Mouse (Mus musculus): ENCODE results near the gene Atp13a5. TPM values are rescaled to one million over a fixed set of nuclear protein-coding genes. Genes with fewer than 3 reads are reported as not detected.

The Atp13a5 gene
- polyA plus RNA-seq, 1 experiment from 2014 or later: 0.35 TPM

- ATAC-seq: no peak
- H3K27ac ChIP-seq: no peak overlapping the region
- no peak overlapping the region for H3K4me2 ChIP-seq (replicated peaks)
- H3K36me3 ChIP-seq: no peaks in the 10 kb centered on the region
- no peaks in the 10 kb centered on the region for H3K27me3 ChIP-seq
- H3K4me3 ChIP-seq (replicated peaks): no peak overlapping the region
- no peaks in the 10 kb centered on the region for H3K9me3 ChIP-seq
- peaks cover 7% of the 10 kb centered on the region; the same call in 1 of the 2 replicates for H3K4me1 ChIP-seq (replicated peaks)
- 18% methylated on average over 5 of the region's 5 CpGs for WGBS
- H3K9ac ChIP-seq (replicated peaks): no peak overlapping the region
Measured at GRCm38 (mm10) chr16:29198461-29198860, 180.1 kb downstream of the Atp13a5 start.

- no peak for ATAC-seq
Measured at GRCm38 (mm10) chr16:29195156-29195555, 183.4 kb downstream of the Atp13a5 start.

GRCm38 (mm10) chr16:29193981-29194380, 184.6 kb downstream of the Atp13a5 start:
- ATAC-seq: no peak
- H3K27ac ChIP-seq: no peak overlapping the region
- H3K27me3 ChIP-seq: no peaks in the 10 kb centered on the region
- H3K9me3 ChIP-seq: no peaks in the 10 kb centered on the region
- peaks cover 7% of the 10 kb centered on the region; the same call in 1 of the 2 replicates for H3K4me1 ChIP-seq (replicated peaks)
- H3K36me3 ChIP-seq: no peaks in the 10 kb centered on the region
- H3K4me3 ChIP-seq (replicated peaks): no peak overlapping the region
- no peak overlapping the region for H3K4me2 ChIP-seq (replicated peaks)
- no peak overlapping the region for H3K9ac ChIP-seq (replicated peaks)
- 70% methylated on average over 4 of the region's 4 CpGs for WGBS

More at GRCm38 (mm10) chr16:29195156-29195555, 183.4 kb downstream of the Atp13a5 start:
- no peaks in the 10 kb centered on the region for H3K36me3 ChIP-seq
- no peaks in the 10 kb centered on the region for H3K27me3 ChIP-seq
- 88% methylated on average over 1 of the region's 1 CpGs for WGBS
- no peaks in the 10 kb centered on the region for H3K9me3 ChIP-seq
- H3K27ac ChIP-seq: no peak overlapping the region
- H3K4me2 ChIP-seq (replicated peaks): no peak overlapping the region
- peaks cover 7% of the 10 kb centered on the region; the same call in 1 of the 2 replicates for H3K4me1 ChIP-seq (replicated peaks)
- no peak overlapping the region for H3K4me3 ChIP-seq (replicated peaks)
- no peak overlapping the region for H3K9ac ChIP-seq (replicated peaks)

- H3K9ac ChIP-seq (replicated peaks): no peak overlapping the region
- no peaks in the 10 kb centered on the region for H3K27me3 ChIP-seq
- no peak overlapping the region for H3K4me2 ChIP-seq (replicated peaks)
- ATAC-seq: no peak
- WGBS: 37% methylated on average over 5 of the region's 5 CpGs
- H3K9me3 ChIP-seq: no peaks in the 10 kb centered on the region
- no peak overlapping the region for H3K27ac ChIP-seq
- no peaks in the 10 kb centered on the region for H3K36me3 ChIP-seq
- H3K4me1 ChIP-seq (replicated peaks): peaks cover 7% of the 10 kb centered on the region; the same call in 1 of the 2 replicates
- no peak overlapping the region for H3K4me3 ChIP-seq (replicated peaks)
Measured at GRCm38 (mm10) chr16:29192911-29193310, 185.6 kb downstream of the Atp13a5 start.

Other genes starting within 250 kb of the Atp13a5 start
- gene Hrasls, start 169.0 kb downstream of the Atp13a5 start, polyA plus RNA-seq (2015; fragmentation: Nextera tagmentation; extraction: Ambion mirVana): 1.9 TPM in 2 replicates
- gene Atp13a4, start 166.1 kb upstream of the Atp13a5 start, polyA plus RNA-seq (2015; fragmentation: Nextera tagmentation; extraction: Ambion mirVana): 0.42 and 0.61 TPM in 2 replicates
- 42.0 and 47.8 TPM in 2 replicates for gene Opa1, start 200.6 kb upstream of the Atp13a5 start, polyA plus RNA-seq (2015; fragmentation: Nextera tagmentation; extraction: Ambion mirVana)

All from midbrain, embryonic 13.5 days (tissue).